Mouse (Mus musculus) stomach, postnatal 0 days (tissue): ENCODE results near the gene Atxn2.

Experiments used
- CTCF ChIP-seq: IDR thresholded peaks from 2 replicates; pipeline ENCODE4 v1.5.1; 2016; ENCODE audit warnings: antibody characterized with exemption, low read depth, mild to moderate bottlenecking, moderate library complexity
- EP300 ChIP-seq: optimal IDR thresholded peaks from 2 replicates; pipeline ENCODE3; 2016; ENCODE audit warnings: antibody characterized with exemption

DNA sequence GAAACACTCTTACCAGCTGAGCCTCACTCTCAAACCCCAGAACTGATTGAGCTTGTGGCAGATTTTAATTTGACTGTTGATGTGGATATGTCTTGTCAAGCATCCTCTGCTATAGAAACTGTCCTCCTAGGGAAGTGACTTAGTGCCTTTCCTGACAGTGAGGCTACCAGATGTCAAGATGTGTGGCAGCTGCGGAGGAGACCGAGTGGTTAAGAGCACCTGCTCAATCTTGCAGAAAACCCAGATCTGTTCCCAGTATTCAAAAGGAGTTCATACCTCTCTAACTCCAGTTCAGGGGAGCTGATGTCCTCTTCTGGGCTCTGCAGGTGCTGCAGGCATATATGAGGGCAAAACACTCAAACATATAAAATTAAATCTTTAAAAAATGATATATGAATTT lies 53.9 kb downstream of the Atxn2 start:
- no peak for TF ChIP-seq CTCF
- no peak for TF ChIP-seq EP300
